Mouse (Mus musculus) E14TG2a.4 (cell line): ENCODE measurements around the gene Golga7b.

Experiments
- CTCF ChIP-seq: conservative IDR thresholded peaks from 2 replicates; pipeline ENCODE4 v1.5.1; 2014; ENCODE audit warnings: low read length
- NANOG ChIP-seq: IDR thresholded peaks from 2 replicates; pipeline ENCODE4 v1.6.1; 2014; ENCODE audit warnings: borderline replicate concordance, low read length, mixed read lengths

DNA sequence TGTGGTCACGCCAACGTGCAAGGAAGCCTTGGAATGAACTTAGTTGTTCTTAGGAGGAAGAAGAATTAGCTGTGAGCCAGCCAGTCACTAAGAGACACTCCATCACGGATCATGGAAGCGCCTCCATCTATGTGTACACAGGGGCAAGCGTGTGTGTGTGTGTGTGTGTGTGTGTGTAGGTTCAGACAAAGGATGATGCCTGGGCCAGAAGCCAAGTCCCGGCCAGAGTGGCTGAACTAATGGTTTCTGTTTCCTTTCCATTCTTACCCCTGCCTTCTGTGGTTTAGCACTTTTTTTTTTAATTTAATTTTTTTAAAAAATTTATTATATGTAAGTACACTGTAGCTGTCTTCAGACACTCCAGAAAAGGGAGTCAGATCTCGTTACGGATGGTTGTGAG lies 13.1 kb downstream of the Golga7b start:
- TF ChIP-seq CTCF, result no peak
- no peak for TF ChIP-seq NANOG
